Mouse (Mus musculus): ENCODE data around the gene Prm2.

Prm2 gene

GRCm38 (mm10) chr16:10796034-10796433 is at the start of gene Prm2:
Gene Prm2 (minus strand): TSS chr16:10796134.
- no peak for DNase-seq (ENCODE audit: low read depth, low spot score)

GRCm38 (mm10) chr16:10844319-10844670 is 48.4 kb upstream of the Prm2 start:
- no peak for DNase-seq (ENCODE audit: low read depth, low spot score)

GRCm38 (mm10) chr16:10843486-10844318 is 47.8 kb upstream of the Prm2 start:
- peak; percentile 63 for DNase-seq (ENCODE audit: low read depth, low spot score)

- peak; percentile 86 for DNase-seq (ENCODE audit: low read depth, low spot score)
Observed at GRCm38 (mm10) chr16:10842282-10842855, 46.4 kb upstream of the Prm2 start.

- DNase-seq (ENCODE audit: low read depth, low spot score) = no peak
Observed at GRCm38 (mm10) chr16:10840018-10840417, 44.1 kb upstream of the Prm2 start.

GRCm38 (mm10) chr16:10838487-10839245 is 42.7 kb upstream of the Prm2 start:
- no peak for DNase-seq (ENCODE audit: low read depth, low spot score)

- no peak for DNase-seq (ENCODE audit: low read depth, low spot score)
Observed at GRCm38 (mm10) chr16:10837903-10838302, 42.0 kb upstream of the Prm2 start.

GRCm38 (mm10) chr16:10837250-10837649 is 41.3 kb upstream of the Prm2 start:
- DNase-seq (ENCODE audit: low read depth, low spot score) = no peak

- DNase-seq (ENCODE audit: low read depth, low spot score) = no peak
Observed at GRCm38 (mm10) chr16:10836388-10836787, 40.5 kb upstream of the Prm2 start.

- peak; percentile 69 for DNase-seq (ENCODE audit: low read depth, low spot score)
Observed at GRCm38 (mm10) chr16:10834911-10835587, 39.1 kb upstream of the Prm2 start, which contains the start of gene Rmi2. Gene Rmi2 (plus strand): TSS chr16:10835059.

GRCm38 (mm10) chr16:10834542-10834910 is 38.6 kb upstream of the Prm2 start:
- no peak for DNase-seq (ENCODE audit: low read depth, low spot score)

GRCm38 (mm10) chr16:10828461-10828805 is 32.5 kb upstream of the Prm2 start:
- DNase-seq (ENCODE audit: low read depth, low spot score) = no peak

- DNase-seq (ENCODE audit: low read depth, low spot score) = no peak
Observed at GRCm38 (mm10) chr16:10827766-10828460, 32.0 kb upstream of the Prm2 start.

- no peak for DNase-seq (ENCODE audit: low read depth, low spot score)
Observed at GRCm38 (mm10) chr16:10827269-10827668, 31.3 kb upstream of the Prm2 start.

GRCm38 (mm10) chr16:10825840-10826239 is 29.9 kb upstream of the Prm2 start:
- no peak for DNase-seq (ENCODE audit: low read depth, low spot score)

GRCm38 (mm10) chr16:10824536-10824935 is 28.6 kb upstream of the Prm2 start:
- DNase-seq (ENCODE audit: low read depth, low spot score) = no peak

GRCm38 (mm10) chr16:10821387-10821786 is 25.5 kb upstream of the Prm2 start:
- DNase-seq (ENCODE audit: low read depth, low spot score) = no peak

GRCm38 (mm10) chr16:10819966-10820365 is 24.0 kb upstream of the Prm2 start:
- no peak for DNase-seq (ENCODE audit: low read depth, low spot score)

- no peak for DNase-seq (ENCODE audit: low read depth, low spot score)
Observed at GRCm38 (mm10) chr16:10818579-10819135, 22.7 kb upstream of the Prm2 start.

GRCm38 (mm10) chr16:10814864-10815263 is 18.9 kb upstream of the Prm2 start:
- DNase-seq (ENCODE audit: low read depth, low spot score) = no peak

GRCm38 (mm10) chr16:10813726-10814125 is 17.8 kb upstream of the Prm2 start:
- no peak for DNase-seq (ENCODE audit: low read depth, low spot score)

Measured in skeletal muscle tissue, adult 2 months (tissue).